Mouse (Mus musculus) heart, postnatal 0 days (tissue): Measurements from ENCODE around the gene Tnfrsf1b. TPM values are rescaled to one million over a fixed set of nuclear protein-coding genes. Genes with fewer than 3 reads are reported as not detected.

Experiments
- ATAC-seq: fragments of 200-750 bp; cut with Nextera tagmentation; 2 replicates; pipeline ENCODE4 v1.8.0; 2017; ENCODE audit warnings: low read depth, moderate number of reproducible peaks, moderate library complexity; ENCODE audit not compliant: insufficient read depth
- DNase-seq: peaks from one replicate; pipeline ENCODE4 v3.0.0-alpha.2; 2016; ENCODE audit warnings: low spot score
- H3K27ac ChIP-seq: fragments of 300-500 bp; sonication (generic); 2 replicates; pipeline ENCODE4 v1.5.1; 2014; ENCODE audit warnings: low read depth, mild to moderate bottlenecking
- H3K27me3 ChIP-seq: fragments of 300-500 bp; sonication (generic); 2 replicates; pipeline ENCODE4 v1.6.1; 2014; ENCODE audit warnings: low read length, mixed read lengths; ENCODE audit not compliant: control insufficient read depth, insufficient read depth
- H3K36me3 ChIP-seq: fragments of 300-500 bp; sonication (generic); replicated peaks from 2 replicates; pipeline ENCODE4 v1.6.1; 2014; ENCODE audit warnings: low read length, mixed read lengths; ENCODE audit not compliant: control insufficient read depth, insufficient read depth
- H3K4me1 ChIP-seq: fragments of 300-500 bp; sonication (generic); 2 replicates; pipeline ENCODE4 v1.6.1; 2014; ENCODE audit warnings: antibody characterized with exemption; ENCODE audit not compliant: control insufficient read depth, insufficient read depth
- H3K4me2 ChIP-seq: fragments of 300-500 bp; sonication (generic); 2 replicates; pipeline ENCODE4 v1.6.1; 2014; ENCODE audit warnings: low read depth, mild to moderate bottlenecking, low read length, moderate library complexity
- H3K4me3 ChIP-seq: fragments of 300-500 bp; sonication (generic); 2 replicates; pipeline ENCODE4 v1.5.1; 2014; ENCODE audit warnings: low read depth, low read length
- H3K9ac ChIP-seq: fragments of 300-500 bp; sonication (generic); replicated peaks from 2 replicates; pipeline ENCODE4 v1.6.1; 2014; ENCODE audit warnings: low read depth, low read length, mixed read lengths
- H3K9me3 ChIP-seq: fragments of 300-500 bp; sonication (generic); replicated peaks from 2 replicates; pipeline ENCODE4 v1.6.1; 2016; ENCODE audit warnings: low read length; ENCODE audit not compliant: control insufficient read depth
- CTCF ChIP-seq: IDR thresholded peaks from 2 replicates; pipeline ENCODE4 v1.5.1; 2016; ENCODE audit warnings: antibody characterized with exemption, control low read depth, low read depth
- EP300 ChIP-seq: IDR thresholded peaks from 2 replicates; pipeline ENCODE4 v1.6.1; 2016; ENCODE audit warnings: antibody characterized with exemption, low read depth
- WGBS: fragments of 180-500 bp; shearing (Covaris S2); extraction: QIAGEN DNeasy Blood & Tissue Kit; methylation state at CpG from one replicate; pipeline ENCODE4 v1.1.7; 2014; 5-methylcytosine and 5-hydroxymethylcytosine counted together
- polyA plus RNA-seq: library from polyadenylated mRNA; unstranded; fragments of >200 nt; fragmentation: Nextera tagmentation; extraction: Ambion mirVana; gene quantifications from 2 replicates; pipeline ENCODE4 v1.2.1, GENCODE M21; 2015
- total RNA-seq: library from RNA; depleted of rRNA; stranded (reverse); fragments of >200 nt; gene quantifications from 2 replicates; pipeline ENCODE4 v1.2.3, GENCODE M21; 2014; ENCODE audit warnings: low replicate concordance; rRNA removed

Tnfrsf1b gene
- 11.1 and 26.5 TPM in 2 replicates for total RNA-seq
- polyA plus RNA-seq = 2.0 TPM in 2 replicates

- H3K27me3 ChIP-seq = peaks cover 23% of the 10 kb centered on the region
- 1% methylated on average over 46 of the region's 47 CpGs for WGBS
These were observed at the start of gene Tnfrsf1b for GRCm38 (mm10) chr4:145246173-145247011. TSS of gene Tnfrsf1b (minus strand) at chr4:145246870.

DNA sequence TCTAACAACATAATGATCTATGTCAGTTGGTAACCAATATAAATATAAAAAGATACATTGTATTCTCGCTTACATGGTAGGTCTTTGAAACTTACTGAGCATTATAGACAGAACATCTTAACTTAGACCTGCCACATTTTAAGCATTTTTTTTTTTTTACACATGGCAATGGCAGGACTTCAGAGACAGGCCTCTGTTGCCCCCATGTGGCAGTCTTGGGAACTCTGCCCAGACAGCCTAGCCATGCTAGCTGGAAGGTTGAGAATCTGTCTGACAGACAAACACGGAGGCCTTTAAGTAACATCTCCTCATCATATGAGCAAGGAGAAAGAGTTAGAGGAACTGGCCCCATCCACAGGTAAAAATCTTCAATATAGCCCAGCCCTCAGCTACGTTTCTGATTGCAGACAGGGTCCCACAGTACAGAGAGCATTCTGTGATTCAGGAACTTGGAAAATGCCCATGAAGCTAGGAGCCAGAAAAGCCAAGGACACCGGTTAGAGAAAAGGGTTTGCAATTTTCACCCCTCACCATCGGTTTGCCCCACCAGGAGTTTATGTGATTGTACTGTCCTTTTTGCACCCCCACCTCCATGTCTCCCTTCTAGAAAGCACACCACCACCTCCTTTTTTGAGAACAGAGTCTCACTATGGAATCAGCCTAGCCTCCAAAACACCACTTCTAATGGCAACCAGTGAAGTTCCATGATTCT is 49.1 kb upstream of the Tnfrsf1b start:
- WGBS = 35% methylated on average over 5 of the region's 5 CpGs
- no peak overlapping the region for H3K9ac ChIP-seq
- TF ChIP-seq EP300 (no peak), CTCF (peak; percentile 71)
- no peaks in the 10 kb centered on the region for H3K27me3 ChIP-seq
- peak; percentile 27 for DNase-seq
- no peak for ATAC-seq
- no peak overlapping the region for H3K4me3 ChIP-seq
- H3K9me3 ChIP-seq = no peaks in the 10 kb centered on the region
- H3K4me1 ChIP-seq = no peaks in the 10 kb centered on the region
- no peak overlapping the region for H3K4me2 ChIP-seq
- H3K36me3 ChIP-seq = no peaks in the 10 kb centered on the region
- no peak overlapping the region for H3K27ac ChIP-seq

More at GRCm38 (mm10) chr4:145246173-145247011, at the start of gene Tnfrsf1b:
- peak within 1 kb of the TSS; percentile 56 for H3K9ac ChIP-seq
- H3K36me3 ChIP-seq = no peaks in the 10 kb centered on the region
- peak within 1 kb of the TSS; percentile 68 for H3K4me2 ChIP-seq
- no peaks in the 10 kb centered on the region for H3K4me1 ChIP-seq
- H3K27ac ChIP-seq = peak within 1 kb of the TSS; percentile 33
- TF ChIP-seq EP300 = no peak
- TF ChIP-seq CTCF = no peak
- no peaks in the 10 kb centered on the region for H3K9me3 ChIP-seq
- no peak for DNase-seq
- peak; percentile 50 for ATAC-seq
- H3K4me3 ChIP-seq = peak within 1 kb of the TSS; percentile 56

- 76% methylated on average over 5 of the region's 5 CpGs for WGBS
- no peak for TF ChIP-seq EP300
- no peak for TF ChIP-seq CTCF
These were observed 47.9 kb upstream of the Tnfrsf1b start for GRCm38 (mm10) chr4:145294588-145294987.

GRCm38 (mm10) chr4:145286369-145287120 is 39.9 kb upstream of the Tnfrsf1b start:
- DNase-seq (peak; percentile 60), ATAC-seq (peak; percentile 60)
- TF ChIP-seq CTCF (peak; percentile 92), EP300 (no peak)
- H3K36me3 ChIP-seq = no peaks in the 10 kb centered on the region
- H3K4me1 ChIP-seq = no peaks in the 10 kb centered on the region
- no peak overlapping the region for H3K4me2 ChIP-seq
- H3K27ac ChIP-seq = no peak overlapping the region
- H3K4me3 ChIP-seq = no peak overlapping the region
- 41% methylated on average over 4 of the region's 4 CpGs for WGBS
- H3K9ac ChIP-seq = no peak overlapping the region
- no peaks in the 10 kb centered on the region for H3K9me3 ChIP-seq
- no peaks in the 10 kb centered on the region for H3K27me3 ChIP-seq

More at GRCm38 (mm10) chr4:145294588-145294987, 47.9 kb upstream of the Tnfrsf1b start:
- Histone ChIP-seq H3K27ac (no peak overlapping the region), H3K36me3 (no peaks in the 10 kb centered on the region), H3K4me3 (no peak overlapping the region), H3K27me3 (no peaks in the 10 kb centered on the region), H3K4me2 (no peak overlapping the region), H3K4me1 (no peaks in the 10 kb centered on the region), H3K9ac (no peak overlapping the region), H3K9me3 (no peaks in the 10 kb centered on the region)
- ATAC-seq (no peak), DNase-seq (no peak)

- Histone ChIP-seq H3K27ac (no peak overlapping the region), H3K36me3 (no peaks in the 10 kb centered on the region), H3K4me2 (no peak overlapping the region), H3K9ac (no peak overlapping the region), H3K4me3 (no peak overlapping the region), H3K4me1 (no peaks in the 10 kb centered on the region), H3K27me3 (no peaks in the 10 kb centered on the region), H3K9me3 (no peaks in the 10 kb centered on the region)
- ATAC-seq = no peak
- no peak for TF ChIP-seq CTCF
- no peak for TF ChIP-seq EP300
- no peak for DNase-seq
- 91% methylated on average over 4 of the region's 4 CpGs for WGBS
These were observed 38.0 kb upstream of the Tnfrsf1b start for GRCm38 (mm10) chr4:145284675-145285074.
